ENCODE assay signal across 9 mouse cellular contexts in the genomic region with DNA sequence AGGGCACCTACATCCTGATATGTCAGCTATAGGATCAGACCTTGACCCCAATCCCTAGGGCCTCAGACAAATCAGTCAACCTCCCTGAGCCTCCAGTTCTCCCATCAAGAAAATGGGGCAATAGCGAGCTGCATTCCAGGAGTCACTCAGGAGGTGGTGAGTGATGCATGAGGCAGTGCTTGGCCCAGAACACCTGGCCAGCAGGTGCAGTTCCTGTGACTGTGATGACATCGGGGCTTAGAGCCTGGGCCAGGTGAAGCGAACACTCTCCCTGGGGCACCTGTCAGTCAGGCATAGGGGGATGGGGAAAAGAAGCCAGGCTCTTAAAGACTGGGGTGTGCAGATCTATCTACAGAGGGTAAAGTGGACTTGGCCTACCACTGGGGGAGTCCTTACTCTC. TPM values are rescaled to one million over a fixed set of nuclear protein-coding genes. Genes with fewer than 3 reads are reported as not detected.
A peak's percentile ranks its signal among the peaks of the same experiment; 100 is the strongest.
DNase-seq lines count a peak whose midpoint lies in the region; ATAC-seq and TF ChIP-seq lines count a peak whose summit lies in the region.
"Had no signal": no experiment of that assay in that cellular context is flagged by ENCODE, and none has a peak within 500 bp of the region (broad histone marks: within the 10 kb centered on the region; RNA-seq: fewer than 3 reads in every experiment).

No protein-coding gene starts in this region.

- 74% methylated on average over 3 of the region's 3 CpGs for WGBS in heart, embryonic 12.5 days
- 84% methylated on average over 3 of the region's 3 CpGs for WGBS in heart, adult 2 months
- 46% methylated on average over 3 of the region's 3 CpGs for WGBS in lung, embryonic 16.5 days
- 59% methylated on average over 3 of the region's 3 CpGs for WGBS in limb, embryonic 15.5 days
- 61% methylated on average over 3 of the region's 3 CpGs for WGBS in stomach, postnatal 0 days

- H3K4me1 ChIP-seq in heart, embryonic 12.5 days (replicated peaks) = peaks cover 59% of the 10 kb centered on the region
- H3K4me1 ChIP-seq in heart, adult 2 months (ENCODE audit: control insufficient read depth, insufficient read depth, low read length) = peaks cover 8% of the 10 kb centered on the region
- H3K4me1 ChIP-seq in lung, embryonic 16.5 days (replicated peaks; ENCODE audit: control insufficient read depth, insufficient read depth, low read length) = peaks cover 56% of the 10 kb centered on the region
- peaks cover 65% of the 10 kb centered on the region for H3K4me1 ChIP-seq in limb, embryonic 15.5 days
- 0 out of 2 replicates have a peak, but pooled peaks cover 3% of the 10 kb centered on the region for H3K4me1 ChIP-seq in stomach, postnatal 0 days (replicated peaks; ENCODE audit: control insufficient read depth, insufficient read depth)

- TF ChIP-seq CTCF in heart, adult 2 months (IDR thresholded peaks at IDR 0.05) = no peak
- no peak for TF ChIP-seq CTCF in stomach, postnatal 0 days (IDR thresholded peaks at IDR 0.05; ENCODE audit: low read depth)

- no peak for DNase-seq in heart, adult 2 months
- no peak for DNase-seq in lung, postnatal 25 days (ENCODE audit: low spot score)
- no peak for DNase-seq in stomach, postnatal 0 days (ENCODE audit: low spot score)
- no peak for DNase-seq in ovary, postnatal 14 days (ENCODE audit: low spot score)
- DNase-seq: liver, embryonic 13.5 days had no signal

- no peak for TF ChIP-seq EP300 in heart, adult 2 months (IDR thresholded peaks at IDR 0.05; ENCODE audit: insufficient read depth, low read depth, low read length)
- TF ChIP-seq EP300 in stomach, postnatal 0 days (optimal IDR thresholded peaks at IDR 0.05) = no peak

- 0 out of 2 replicates have a peak overlapping the region, but pooled peaks have one; percentile 34 for H3K9ac ChIP-seq in heart, embryonic 12.5 days
- H3K9ac ChIP-seq in heart, adult 2 months (ENCODE audit: low read depth, low read length) = no peak overlapping the region
- H3K9ac ChIP-seq in lung, embryonic 16.5 days (ENCODE audit: low read length) = peak overlapping the region; percentile 97
- no peak overlapping the region for H3K9ac ChIP-seq in limb, embryonic 15.5 days
- no peak overlapping the region for H3K9ac ChIP-seq in stomach, postnatal 0 days (ENCODE audit: low read length)
- H3K9ac ChIP-seq: liver, embryonic 13.5 days had no signal

- no peak overlapping the region for H3K4me3 ChIP-seq in heart, embryonic 12.5 days
- no peak overlapping the region for H3K4me3 ChIP-seq in heart, adult 2 months
- peak overlapping the region; percentile 85 for H3K4me3 ChIP-seq in lung, embryonic 16.5 days (ENCODE audit: low read length)
- no peak overlapping the region; the same call in 1 of the 2 replicates for H3K4me3 ChIP-seq in limb, embryonic 15.5 days
- H3K4me3 ChIP-seq in stomach, postnatal 0 days (ENCODE audit: low read depth, low read length) = no peak overlapping the region
- H3K4me3 ChIP-seq: liver, embryonic 13.5 days had no signal

- ATAC-seq in heart, embryonic 12.5 days (ENCODE audit: insufficient number of reproducible peaks, low FRiP score) = no peak
- no peak for ATAC-seq in lung, embryonic 16.5 days (ENCODE audit: low read depth)
- no peak for ATAC-seq in limb, embryonic 15.5 days (ENCODE audit: insufficient number of reproducible peaks, low FRiP score, low TSS enrichment, low read depth)
- ATAC-seq in stomach, postnatal 0 days (ENCODE audit: low FRiP score, low TSS enrichment) = no peak
- ATAC-seq in inflammation-experienced regulatory T-cells, adult 6 months = no peak

- peak overlapping the region; percentile 47; the same call in 1 of the 2 replicates for H3K27ac ChIP-seq in heart, embryonic 12.5 days (ENCODE audit: poor library complexity, severe bottlenecking)
- no peak overlapping the region for H3K27ac ChIP-seq in heart, adult 2 months
- peak overlapping the region; percentile 70 for H3K27ac ChIP-seq in lung, embryonic 16.5 days (ENCODE audit: low read length)
- peak overlapping the region; percentile 77 for H3K27ac ChIP-seq in limb, embryonic 15.5 days
- H3K27ac ChIP-seq in stomach, postnatal 0 days (replicated peaks) = no peak overlapping the region; the same call in 1 of the 2 replicates

- intact Hi-C loops in heart, adult 2 months (cut with DNase I) = no loop called here

- no peaks in the 10 kb centered on the region for H3K27me3 ChIP-seq in heart, embryonic 12.5 days (replicated peaks)
- no peaks in the 10 kb centered on the region for H3K27me3 ChIP-seq in heart, adult 2 months (ENCODE audit: control insufficient read depth, insufficient read depth, low read length)
- no peaks in the 10 kb centered on the region for H3K27me3 ChIP-seq in lung, embryonic 16.5 days (ENCODE audit: control insufficient read depth, insufficient read depth, low read depth, low read length)
- no peaks in the 10 kb centered on the region for H3K27me3 ChIP-seq in limb, embryonic 15.5 days
- H3K27me3 ChIP-seq in stomach, postnatal 0 days (ENCODE audit: control insufficient read depth, insufficient read depth, low read length) = no peaks in the 10 kb centered on the region

- H3K4me2 ChIP-seq in heart, embryonic 12.5 days = peak overlapping the region; percentile 2; the same call in 1 of the 2 replicates
- H3K4me2 ChIP-seq in lung, embryonic 16.5 days (ENCODE audit: low read depth, low read length) = peak overlapping the region; percentile 90
- H3K4me2 ChIP-seq in limb, embryonic 15.5 days = peak overlapping the region; percentile 20; the same call in 1 of the 2 replicates
- H3K4me2 ChIP-seq in stomach, postnatal 0 days (replicated peaks; ENCODE audit: low read depth) = 0 out of 2 replicates have a peak overlapping the region, but pooled peaks have one; percentile 8
- H3K4me2 ChIP-seq: liver, embryonic 13.5 days had no signal

- H3K36me3 ChIP-seq in heart, embryonic 12.5 days = peaks cover 47% of the 10 kb centered on the region
- no peaks in the 10 kb centered on the region for H3K36me3 ChIP-seq in heart, adult 2 months (ENCODE audit: control insufficient read depth, insufficient read depth, low read length)
- peaks cover 25% of the 10 kb centered on the region for H3K36me3 ChIP-seq in lung, embryonic 16.5 days (ENCODE audit: control insufficient read depth, insufficient read depth, low read length)
- peaks cover 45% of the 10 kb centered on the region for H3K36me3 ChIP-seq in limb, embryonic 15.5 days
- peaks cover 23% of the 10 kb centered on the region for H3K36me3 ChIP-seq in stomach, postnatal 0 days (ENCODE audit: control insufficient read depth, insufficient read depth, low read length)

- no peak for TF ChIP-seq POLR2A in heart, adult 2 months (IDR thresholded peaks at IDR 0.05; ENCODE audit: insufficient read depth, low read depth, low read length)

- no peaks in the 10 kb centered on the region for H3K9me3 ChIP-seq in heart, embryonic 12.5 days (replicated peaks)
- no peaks in the 10 kb centered on the region for H3K9me3 ChIP-seq in lung, embryonic 16.5 days (ENCODE audit: control insufficient read depth, low read length)
- H3K9me3 ChIP-seq in limb, embryonic 15.5 days = no peaks in the 10 kb centered on the region
- H3K9me3 ChIP-seq in stomach, postnatal 0 days (ENCODE audit: control insufficient read depth, low read length) = no peaks in the 10 kb centered on the region
- H3K9me3 ChIP-seq: liver, embryonic 13.5 days had no signal

- no peaks in the 10 kb centered on the region for H3K79me2 ChIP-seq in heart, adult 2 months (replicated peaks; ENCODE audit: control insufficient read depth, insufficient read depth, low read length)

RNA-seq across cellular contexts. Expression of a gene that starts 3.2 kb away (rescaled TPM):
- polyA plus RNA-seq in heart, embryonic 12.5 days (2016; fragmentation: Nextera tagmentation; extraction: Ambion mirVana) = 12.9 and 14.3 TPM in 2 replicates
- total RNA-seq in heart, adult 2 months (2021) = 10 to 100 TPM; 38.8 to 39.6 TPM
- 34.3 and 39.7 TPM in 2 replicates for polyA plus RNA-seq in heart, adult 2 months (2012; rRNA removed)
- 13.2 and 15.5 TPM in 2 replicates for polyA plus RNA-seq in lung, embryonic 16.5 days (2015; fragmentation: Nextera tagmentation; extraction: Ambion mirVana)
- 9.6 and 10.2 TPM in 2 replicates for polyA plus RNA-seq in limb, embryonic 15.5 days (2015; fragmentation: Nextera tagmentation; extraction: Ambion mirVana)
- 5.7 and 7.5 TPM in 2 replicates for polyA plus RNA-seq in stomach, postnatal 0 days (2015; fragmentation: Nextera tagmentation; extraction: Ambion mirVana)
- polyA plus RNA-seq in inflammation-experienced regulatory T-cells, adult 6 months (2017; shearing (Covaris generic)) = under 1 TPM in 1 of 3 experiments, not detected in 2; 0.19 TPM

Comparison
In these comparisons a context has a peak if more than half of its experiments do, and no peak if none do; other contexts are left out.
1. H3K27ac ChIP-seq: peak in heart, embryonic 12.5 days (single experiment), lung, embryonic 16.5 days (single experiment) and limb, embryonic 15.5 days (single experiment); none in heart, adult 2 months (single experiment) and stomach, postnatal 0 days (single experiment).
2. H3K9ac ChIP-seq: peak in heart, embryonic 12.5 days (single experiment) and lung, embryonic 16.5 days (single experiment); none in heart, adult 2 months (single experiment), limb, embryonic 15.5 days (single experiment) and stomach, postnatal 0 days (single experiment).
3. H3K4me2 ChIP-seq: peak in every context shown above with its lines; median percentile 90 in lung, embryonic 16.5 days; 20 in limb, embryonic 15.5 days; 8 in stomach, postnatal 0 days; 2 in heart, embryonic 12.5 days.